Mouse (Mus musculus) embryonic stem cell, embryonic (primary cell): ENCODE data around the gene Nfkbil1.

Source experiments
- CTCF ChIA-PET, 4 experiments: fragments of 300-600 bp in 2 of 4; fragments of 350-600 bp in 2 of 4; sonication (Branson Sonifier 250); formaldehyde crosslinking; loops; one replicate each; lab custom pipeline; 2022; ENCODE audit warnings: inconsistent platforms in 2 of 4; lab: Charles Lee
- POLR2A ChIA-PET, 4 experiments: fragments of 300-600 bp in 2 of 4; fragments of 350-600 bp in 2 of 4; sonication (Branson Sonifier 250); formaldehyde crosslinking; loops; one replicate each; lab custom pipeline; 2022; ENCODE audit warnings: antibody characterized with exemption in 4 of 4, inconsistent platforms in 1 of 4; lab: Charles Lee

The Nfkbil1 gene

DNA sequence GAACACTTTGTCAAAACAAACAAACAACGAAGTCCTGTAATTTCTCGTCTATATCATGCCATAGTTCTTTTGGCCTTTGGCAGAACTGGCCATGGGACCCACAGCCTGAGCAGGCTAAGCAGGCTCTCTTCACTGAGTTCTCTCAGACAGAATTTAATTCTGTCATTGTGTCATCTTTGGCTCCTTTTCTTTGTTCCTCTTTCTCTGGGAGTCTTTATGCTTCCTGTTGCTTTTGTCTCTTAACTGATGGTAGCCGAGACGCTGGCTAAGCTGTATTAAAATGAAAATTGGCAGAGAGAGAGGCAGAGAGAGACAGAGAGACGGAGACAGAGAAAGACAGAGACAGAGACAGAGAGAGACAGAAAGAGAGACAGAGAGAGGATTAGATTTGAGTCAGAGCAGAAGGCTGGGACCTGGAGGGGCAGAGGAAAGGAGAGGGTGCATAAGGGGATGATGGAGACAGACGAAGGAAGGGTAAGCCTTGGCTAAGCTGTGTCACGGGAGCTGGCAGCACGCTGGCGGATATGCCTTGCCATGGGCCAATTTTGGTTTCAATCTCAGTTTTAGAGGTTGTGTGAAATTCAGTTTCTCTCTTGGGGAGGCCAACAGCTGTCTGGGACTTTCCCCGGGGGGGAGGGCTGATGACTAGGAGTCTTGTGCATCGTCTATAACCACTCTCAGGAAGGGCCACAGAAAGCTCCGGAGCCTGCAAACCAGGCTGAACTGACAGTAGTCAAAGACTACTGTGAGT, 25.6 kb downstream of the Nfkbil1 start:
- POLR2A ChIA-PET = interaction anchor here in 1 of 4 experiments (0.8 to 1.7 kb wide), 2 partner anchors 16 to 42 kb away, joined by 3 to 4 read pairs; partner anchors contain the start of gene Ltb
- CTCF ChIA-PET = interaction anchor here in 3 of 4 experiments (0.8 to 1.1 kb wide), 4 partner anchors 10 to 41 kb away, joined by 3 to 4 read pairs (median 3); no protein-coding TSS in a partner anchor

- ChIA-PET POLR2A (interaction anchor here in 2 of 4 experiments (1.1 to 1.2 kb wide), 3 partner anchors 8 to 15 kb away, joined by 3 to 6 read pairs (median 4); partner anchors contain the start of gene Gm16181 (in 1 of the 2)), CTCF (interaction anchor here in 2 of 4 experiments (0.6 to 1.1 kb wide), 3 partner anchors 36 to 38 kb away, joined by 5 to 6 read pairs (median 6); no protein-coding TSS in a partner anchor)
These were observed 30.2 kb downstream of the Nfkbil1 start for GRCm38 (mm10) chr17:35205380-35205769.

DNA sequence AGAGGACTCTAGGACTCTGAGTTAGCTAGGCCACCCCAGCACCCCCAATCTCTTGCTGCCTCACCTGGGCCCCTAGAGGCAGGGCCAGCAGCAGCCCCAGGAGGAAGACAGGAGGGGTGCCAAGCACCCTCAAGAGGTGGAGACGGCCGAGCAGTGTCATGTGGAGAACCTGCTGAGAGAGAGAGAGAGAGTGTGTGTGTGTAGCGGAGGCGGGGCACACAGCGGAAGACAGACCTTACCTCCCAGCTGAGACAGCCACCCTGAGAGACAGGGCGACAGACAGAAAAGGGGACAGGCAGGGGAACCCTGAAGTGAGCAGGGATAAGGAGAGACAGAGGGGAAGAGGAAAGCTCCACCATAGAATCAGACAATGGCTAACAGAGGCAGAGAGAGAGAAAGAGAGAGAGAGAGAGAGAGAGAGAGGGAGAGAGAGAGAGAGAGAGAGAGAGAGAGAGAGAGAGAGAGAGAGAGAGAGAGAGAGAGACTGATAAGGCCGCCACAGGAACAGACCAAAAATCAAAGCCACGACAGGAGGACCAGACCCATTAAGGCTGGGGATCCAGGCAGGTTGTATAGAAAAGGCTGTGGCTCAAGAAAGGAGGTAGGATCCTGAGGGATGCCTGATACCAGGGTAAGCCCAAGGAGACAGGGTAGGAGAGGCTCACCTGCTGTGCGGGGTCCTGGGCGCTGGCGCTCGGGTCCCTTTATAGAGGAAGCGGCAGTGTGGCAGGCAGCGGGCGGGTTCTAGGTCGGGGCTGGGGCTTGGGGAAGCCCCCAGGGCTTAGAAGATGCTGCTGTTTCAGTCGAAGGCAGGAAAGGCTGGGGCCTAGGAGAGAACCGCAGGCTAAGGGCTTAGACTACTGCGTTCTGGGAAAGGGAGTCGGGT, 30.9 kb downstream of the Nfkbil1 start, which contains the start of gene Lta:
TSS of gene Lta (minus strand) at position 858 of the 886 bp plus-strand sequence.
- CTCF ChIA-PET = interaction anchor here in 2 of 4 experiments (0.6 to 1.1 kb wide), 4 partner anchors 27 to 38 kb away, joined by 3 to 6 read pairs (median 6); no protein-coding TSS in a partner anchor

DNA sequence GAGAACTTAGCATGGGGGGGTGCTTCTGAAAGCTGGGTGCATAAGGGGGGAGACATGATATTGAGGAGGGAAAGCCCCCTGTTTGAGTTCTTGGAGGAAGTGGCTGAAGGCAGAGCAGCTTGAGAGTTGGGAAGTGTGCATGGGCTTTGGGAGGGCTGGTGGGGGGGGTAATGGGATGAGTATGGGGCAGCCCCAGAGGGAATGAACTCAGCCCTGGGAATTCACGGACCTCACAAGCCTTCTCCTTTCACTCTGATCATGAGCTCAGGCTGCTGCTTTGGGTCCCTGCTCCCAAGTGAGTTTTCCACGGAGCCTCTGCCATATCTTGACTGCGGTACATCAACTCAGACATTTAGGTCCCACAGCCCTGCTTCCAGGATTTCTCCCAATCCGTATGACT, 33.1 kb downstream of the Nfkbil1 start:
- ChIA-PET POLR2A (interaction anchor here in 3 of 4 experiments (0.5 to 2.6 kb wide), 10 partner anchors 17 to 153 kb away, joined by 3 to 7 read pairs (median 4); partner anchors contain the start of genes Apom (in 1 of the 3), Clic1 (in 1 of the 3) and Gm16181 (in 1 of the 3)), CTCF (interaction anchor here (0.6 to 2.6 kb wide), 12 partner anchors 11 to 1584 kb away, joined by 3 to 10 read pairs (median 4); no protein-coding TSS in a partner anchor)

More for the DNA sequence above, 30.9 kb downstream of the Nfkbil1 start, which contains the start of gene Lta:
- POLR2A ChIA-PET = interaction anchor here in 2 of 4 experiments (1.0 to 1.8 kb wide), 7 partner anchors 7 to 41 kb away, joined by 3 to 6 read pairs (median 4); partner anchors contain the start of genes Ddx39b (in 1 of the 2) and Gm16181 (in 1 of the 2)

DNA sequence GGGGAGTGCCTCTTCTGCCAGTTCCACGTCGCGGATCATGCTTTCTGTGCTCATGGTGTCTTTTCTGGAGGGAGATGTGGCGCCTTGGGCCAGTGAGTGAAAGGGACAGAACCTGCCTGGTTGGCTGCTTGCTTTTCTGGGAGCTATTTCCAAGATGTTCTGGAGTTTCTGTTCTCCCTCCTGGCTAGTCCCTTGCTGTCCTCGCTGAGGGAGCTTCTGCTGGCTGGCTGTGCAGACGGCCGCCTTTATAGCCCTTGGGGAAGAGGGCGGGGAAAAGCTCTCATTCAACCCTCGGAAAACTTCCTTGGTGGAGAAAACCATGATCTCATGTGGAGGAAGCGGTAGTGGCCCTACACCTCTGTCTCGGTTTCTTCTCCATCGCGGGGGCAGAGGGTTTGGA, 33.8 kb downstream of the Nfkbil1 start, which contains the start of gene Tnf:
TSS of gene Tnf (minus strand) at position 221 of the 400 bp plus-strand sequence.
- CTCF ChIA-PET = interaction anchor here in 3 of 4 experiments (0.6 to 2.6 kb wide), 8 partner anchors 10 to 73 kb away, joined by 3 to 10 read pairs (median 4); no protein-coding TSS in a partner anchor
- POLR2A ChIA-PET = interaction anchor here in 3 of 4 experiments (0.6 to 2.6 kb wide), 9 partner anchors 11 to 406 kb away, joined by 3 to 7 read pairs (median 4); partner anchors contain the start of gene Gm16181 (in 1 of the 3)

- ChIA-PET POLR2A (interaction anchor here in 2 of 4 experiments (0.8 to 2.6 kb wide), 6 partner anchors 11 to 38 kb away, joined by 3 to 7 read pairs (median 3); partner anchors contain the start of gene Gm16181 (in 1 of the 2)), CTCF (interaction anchor here in 2 of 4 experiments (0.5 to 2.6 kb wide), 6 partner anchors 9 to 208 kb away, joined by 3 to 10 read pairs (median 4); no protein-coding TSS in a partner anchor)
These were observed 34.5 kb downstream of the Nfkbil1 start for GRCm38 (mm10) chr17:35201128-35201527.

GRCm38 (mm10) chr17:35200398-35200797, 35.2 kb downstream of the Nfkbil1 start:
- ChIA-PET CTCF (interaction anchor here in 2 of 4 experiments (0.5 to 2.0 kb wide), 4 partner anchors 10 to 207 kb away, joined by 3 to 6 read pairs (median 5); no protein-coding TSS in a partner anchor), POLR2A (interaction anchor here in 2 of 4 experiments (0.6 to 2.6 kb wide), 5 partner anchors 15 to 1824 kb away, joined by 3 to 5 read pairs (median 4); no protein-coding TSS in a partner anchor)

DNA sequence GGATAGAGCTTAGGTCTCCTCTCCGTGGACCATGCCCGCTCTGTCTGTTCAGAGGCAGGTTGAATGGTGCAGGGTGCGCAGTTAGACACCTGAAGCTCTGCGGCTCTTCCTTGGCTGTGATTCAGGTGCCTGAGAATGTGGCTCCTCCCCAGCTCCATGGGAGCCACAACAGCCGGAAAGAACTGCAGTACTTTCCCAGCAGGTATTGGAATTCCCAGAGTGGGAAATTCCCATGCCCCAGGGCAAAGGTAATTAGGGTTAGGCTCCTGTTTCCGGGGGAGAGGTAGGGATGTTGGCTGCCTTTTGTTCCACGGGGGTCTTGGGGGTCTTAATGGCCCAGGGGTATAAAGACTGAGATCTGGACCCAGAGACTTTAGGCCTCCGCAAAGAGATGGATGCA, 36.6 kb downstream of the Nfkbil1 start:
- ChIA-PET POLR2A (interaction anchor here in 3 of 4 experiments (0.7 to 2.0 kb wide), 5 partner anchors 9 to 77 kb away, joined by 3 to 8 read pairs (median 3); partner anchors contain the start of genes Csnk2b (in 1 of the 3), Ddx39b (in 1 of the 3), Gm16181 (in 1 of the 3) and Gpank1 (in 1 of the 3)), CTCF (interaction anchor here in 3 of 4 experiments (1.0 to 2.0 kb wide), 5 partner anchors 9 to 31 kb away, joined by 4 to 11 read pairs (median 5); no protein-coding TSS in a partner anchor)

- CTCF ChIA-PET = interaction anchor here in 2 of 4 experiments (0.6 to 1.8 kb wide), 3 partner anchors 10 to 30 kb away, joined by 3 to 10 read pairs (median 4); no protein-coding TSS in a partner anchor
These were observed 37.6 kb downstream of the Nfkbil1 start for GRCm38 (mm10) chr17:35198029-35198428.

GRCm38 (mm10) chr17:35197126-35197525, 38.5 kb downstream of the Nfkbil1 start:
- CTCF ChIA-PET = interaction anchor here in 2 of 4 experiments (1.3 to 2.9 kb wide), 3 partner anchors 29 to 30 kb away, joined by 4 to 14 read pairs (median 4); no protein-coding TSS in a partner anchor
- POLR2A ChIA-PET = interaction anchor here in 1 of 4 experiments (0.8 to 1.2 kb wide), 2 partner anchors 9 to 26 kb away, joined by 4 to 6 read pairs; partner anchors contain the start of gene Lta

More at GRCm38 (mm10) chr17:35198029-35198428, 37.6 kb downstream of the Nfkbil1 start:
- POLR2A ChIA-PET = interaction anchor here in 2 of 4 experiments (0.8 to 2.0 kb wide), 3 partner anchors 22 to 76 kb away, joined by 3 to 8 read pairs (median 3); partner anchors contain the start of genes Csnk2b (in 1 of the 2), Ddx39b (in 1 of the 2), Gm16181 (in 1 of the 2) and Gpank1 (in 1 of the 2)

DNA sequence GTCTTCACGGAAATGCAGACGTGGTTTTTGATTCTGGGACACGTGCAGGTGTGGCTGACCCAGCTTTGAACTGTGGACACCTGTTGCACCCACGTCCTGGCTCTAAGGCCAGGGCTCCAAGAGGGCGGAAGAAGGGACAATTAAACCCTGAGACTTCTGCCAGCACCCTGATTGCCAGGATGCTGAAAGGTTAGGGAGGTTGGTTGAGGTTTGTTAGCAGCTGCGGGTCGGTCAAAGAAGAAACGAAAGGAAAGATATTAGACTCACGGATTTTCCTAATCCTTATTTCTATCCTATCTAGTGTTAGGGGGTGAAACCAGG, 39.3 kb downstream of the Nfkbil1 start:
- ChIA-PET POLR2A (interaction anchor here in 3 of 4 experiments (0.7 to 1.2 kb wide), 6 partner anchors 25 to 246 kb away, joined by 3 to 4 read pairs (median 4); partner anchors contain the start of genes Abhd16a (in 1 of the 3) and Ddx39b (in 1 of the 3)), CTCF (interaction anchor here in 3 of 4 experiments (0.5 to 2.9 kb wide), 5 partner anchors 27 to 305 kb away, joined by 3 to 14 read pairs (median 4); no protein-coding TSS in a partner anchor)

GRCm38 (mm10) chr17:35195631-35196320, 39.8 kb downstream of the Nfkbil1 start:
- ChIA-PET POLR2A (interaction anchor here (0.7 to 1.2 kb wide), 8 partner anchors 9 to 245 kb away, joined by 3 to 4 read pairs (median 4); partner anchors contain the start of genes Abhd16a (in 1 of the 4), Ddx39b (in 1 of the 4) and Lta (in 1 of the 4)), CTCF (interaction anchor here (0.5 to 2.9 kb wide), 10 partner anchors 16 to 677 kb away, joined by 3 to 14 read pairs (median 4); no protein-coding TSS in a partner anchor)

- POLR2A ChIA-PET = interaction anchor here in 2 of 4 experiments (0.8 to 1.2 kb wide), 5 partner anchors 10 to 46 kb away, joined by 3 to 4 read pairs (median 3); partner anchors contain the start of genes Ddx39b (in 1 of the 2) and Lta (in 1 of the 2)
- CTCF ChIA-PET = interaction anchor here in 3 of 4 experiments (0.5 to 2.9 kb wide), 14 partner anchors 10 to 676 kb away, joined by 3 to 14 read pairs (median 4); partner anchors contain the start of gene D17H6S53E (in 1 of the 3)
These were observed 40.6 kb downstream of the Nfkbil1 start for GRCm38 (mm10) chr17:35194844-35195630.
